Mouse (Mus musculus) bone marrow, adult 2 months (tissue): ENCODE results near the gene Rnf144a. TPM values are rescaled to one million over a fixed set of nuclear protein-coding genes. Genes with fewer than 3 reads are reported as not detected.

Experiments used
- H3K27ac ChIP-seq: fragments of 200-500 bp; 2 replicates; pipeline ENCODE4 v1.5.1; 2012; ENCODE audit warnings: low read depth, mild to moderate bottlenecking, control low read depth, inconsistent platforms, low read length; ENCODE audit not compliant: control insufficient read depth, poor library complexity, insufficient read depth
- H3K4me1 ChIP-seq: fragments of 200-500 bp; 2 replicates; pipeline ENCODE4 v1.6.1; 2011; ENCODE audit warnings: low read length; ENCODE audit not compliant: control insufficient read depth, insufficient read depth
- H3K4me3 ChIP-seq: fragments of 200-500 bp; replicated peaks from 2 replicates; pipeline ENCODE3; 2011; ENCODE audit warnings: mild to moderate bottlenecking, low read depth, low read length, control low read depth; ENCODE audit not compliant: control insufficient read depth
- CTCF ChIP-seq: fragments of 200-500 bp; IDR thresholded peaks from 2 replicates; pipeline ENCODE4 v1.5.1; 2011; ENCODE audit warnings: low read length, control low read depth; ENCODE audit not compliant: control insufficient read depth, insufficient read depth
- POLR2A ChIP-seq: fragments of 200-500 bp; IDR thresholded peaks from 2 replicates; pipeline ENCODE4 v1.6.1; 2011; ENCODE audit warnings: low read depth, mild to moderate bottlenecking, control low read depth, low read length, borderline replicate concordance; ENCODE audit not compliant: control insufficient read depth
- WGBS: fragments of 180-500 bp; shearing (Covaris S2); methylation state at CpG from one replicate; pipeline ENCODE4 v1.1.7; 2018; 5-methylcytosine and 5-hydroxymethylcytosine counted together
- polyA plus RNA-seq: library from polyadenylated mRNA; stranded (reverse); fragments of >200 nt; gene quantifications from 2 replicates; pipeline ENCODE4 v1.2.4, GENCODE M21; 2011; ENCODE audit warnings: low replicate concordance; ENCODE audit not compliant: missing spikeins, insufficient read depth, insufficient read length

Gene Rnf144a
- polyA plus RNA-seq, 1 experiment: 13.2 TPM

DNA sequence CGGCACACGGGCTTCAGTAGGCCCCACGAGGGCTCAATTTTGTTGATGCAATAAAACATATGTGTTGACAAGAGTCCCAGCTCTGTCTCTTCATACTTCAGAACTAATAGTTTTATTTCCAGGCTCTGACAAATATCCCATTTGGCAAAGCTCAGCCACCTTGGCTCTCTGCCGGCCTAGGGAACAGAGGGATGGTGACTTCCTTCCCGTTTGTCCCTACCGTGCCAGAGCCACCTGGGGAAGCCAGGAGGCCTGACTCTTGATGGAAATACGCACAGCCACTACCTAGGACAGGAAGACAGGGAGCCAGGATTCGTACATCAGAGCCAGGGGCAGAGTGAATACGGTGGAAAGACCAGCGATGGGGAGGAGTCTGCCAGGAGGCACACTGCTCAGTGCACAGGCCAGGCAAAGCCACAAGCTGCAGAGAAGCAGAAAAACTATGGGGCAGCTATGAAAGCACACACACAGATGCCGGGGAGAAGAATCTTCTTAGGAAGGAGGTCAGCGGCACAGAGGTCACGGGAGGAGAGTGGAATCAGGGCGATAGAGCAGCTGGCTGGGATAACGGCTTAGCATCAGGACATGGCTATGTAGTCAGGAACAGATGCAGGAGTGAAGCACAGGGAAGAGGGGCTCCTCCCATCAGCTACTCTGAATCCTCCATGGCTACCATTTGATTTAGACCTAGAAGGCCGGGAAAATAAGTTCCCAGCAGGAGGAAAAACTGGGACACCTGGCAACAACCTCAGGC lies 11.5 kb downstream of the Rnf144a start:
- H3K27ac ChIP-seq: no peak overlapping the region
- H3K4me3 ChIP-seq: no peak overlapping the region
- TF ChIP-seq CTCF (no peak), POLR2A (no peak)
- peaks cover 18% of the 10 kb centered on the region for H3K4me1 ChIP-seq
- 69% methylated on average over 16 of the region's 16 CpGs for WGBS

- no peak overlapping the region for H3K4me3 ChIP-seq
- TF ChIP-seq CTCF (no peak), POLR2A (no peak)
- H3K27ac ChIP-seq: peak overlapping the region; percentile 61; the same call in 1 of the 2 replicates
- 22% methylated on average over 10 of the region's 10 CpGs for WGBS
- H3K4me1 ChIP-seq: peaks cover 19% of the 10 kb centered on the region
Observed at GRCm38 (mm10) chr12:26401696-26402470, 13.2 kb downstream of the Rnf144a start.

DNA sequence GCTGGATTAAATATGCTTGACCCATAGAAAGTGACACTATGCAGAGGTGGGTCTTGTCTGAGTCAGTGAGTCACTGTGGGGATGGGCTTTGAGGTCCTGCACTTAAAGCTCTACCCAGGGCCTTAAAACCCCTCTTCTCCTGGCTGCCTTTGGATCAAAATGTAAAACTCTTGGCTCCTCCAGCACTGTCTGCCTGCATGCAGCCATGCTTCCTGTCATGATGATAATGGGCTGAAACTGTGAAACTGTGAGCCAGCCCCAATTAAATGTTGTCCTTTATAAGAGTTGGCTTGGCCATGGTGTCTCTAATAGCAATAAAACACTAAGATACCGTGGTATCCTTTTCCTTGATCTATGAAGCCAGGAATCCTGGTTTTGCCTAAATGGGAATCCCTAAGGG lies 13.8 kb downstream of the Rnf144a start:
- WGBS: 31% methylated on average over 1 of the region's 1 CpGs
- Histone ChIP-seq H3K27ac (peak overlapping the region; percentile 61; the same call in 1 of the 2 replicates), H3K4me3 (no peak overlapping the region), H3K4me1 (peaks cover 19% of the 10 kb centered on the region)
- TF ChIP-seq POLR2A (no peak), CTCF (no peak)

DNA sequence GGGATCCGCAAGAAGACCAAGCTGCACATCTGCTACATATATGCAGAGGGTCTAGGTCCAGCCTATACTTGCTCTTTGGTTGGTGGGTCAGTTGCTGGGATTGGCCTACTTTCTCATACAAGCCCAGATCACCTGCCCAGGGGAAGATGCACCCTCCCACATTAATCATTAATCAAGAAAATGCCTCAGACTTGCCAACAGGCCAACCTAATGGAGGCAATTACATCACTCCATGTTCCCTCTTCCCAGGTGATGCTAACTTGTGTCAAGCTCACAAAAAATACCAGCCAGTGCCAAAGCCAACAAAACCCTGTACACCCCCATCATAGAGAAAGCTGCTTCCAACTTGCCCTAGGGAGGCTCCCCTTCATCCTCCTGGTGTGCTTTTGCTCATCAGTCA lies 14.3 kb downstream of the Rnf144a start:
- peaks cover 19% of the 10 kb centered on the region for H3K4me1 ChIP-seq
- H3K4me3 ChIP-seq: no peak overlapping the region
- TF ChIP-seq POLR2A (no peak), CTCF (no peak)
- peak overlapping the region; percentile 18; the same call in 1 of the 2 replicates for H3K27ac ChIP-seq
- 91% methylated on average over 1 of the region's 1 CpGs for whole genome bisulfite sequencing

DNA sequence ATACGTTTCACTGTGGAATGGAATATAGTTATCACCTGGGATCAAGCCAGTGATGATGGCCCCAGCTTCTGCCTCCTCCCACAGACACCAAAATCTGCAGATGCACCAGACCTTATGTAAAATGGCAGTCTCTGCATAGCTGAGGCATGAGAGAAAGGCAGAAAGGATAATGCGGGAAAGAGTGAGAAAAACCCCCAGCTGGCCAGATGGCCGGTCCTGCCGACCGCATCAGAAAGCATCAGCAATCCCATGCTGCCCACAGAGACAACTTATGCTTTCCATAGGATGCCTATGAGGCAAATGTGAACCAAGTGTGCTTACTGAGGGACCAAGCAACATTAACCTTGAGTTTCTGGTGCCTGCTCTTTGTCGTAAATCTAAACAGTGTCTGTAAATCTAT lies 15.7 kb downstream of the Rnf144a start:
- 85% methylated on average over 6 of the region's 6 CpGs for WGBS
- Histone ChIP-seq H3K27ac (no peak overlapping the region), H3K4me3 (no peak overlapping the region), H3K4me1 (peaks cover 17% of the 10 kb centered on the region)
- no peak for TF ChIP-seq CTCF
- no peak for TF ChIP-seq POLR2A

GRCm38 (mm10) chr12:26398597-26398996 lies 16.5 kb downstream of the Rnf144a start:
- Histone ChIP-seq H3K27ac (no peak overlapping the region), H3K4me3 (no peak overlapping the region), H3K4me1 (peaks cover 15% of the 10 kb centered on the region)
- TF ChIP-seq CTCF (no peak), POLR2A (no peak)
- 6% methylated on average over 2 of the region's 2 CpGs for WGBS

- Histone ChIP-seq H3K27ac (no peak overlapping the region; the same call in 1 of the 2 replicates), H3K4me1 (peaks cover 5% of the 10 kb centered on the region), H3K4me3 (no peak overlapping the region)
- WGBS: 63% methylated on average over 13 of the region's 13 CpGs
- TF ChIP-seq CTCF (no peak), POLR2A (no peak)
Observed at GRCm38 (mm10) chr12:26394485-26395470, 20.3 kb downstream of the Rnf144a start.
